Mouse (Mus musculus) midbrain, postnatal 0 days (tissue): ENCODE measurements around the gene Ovca2. TPM values are rescaled to one million over a fixed set of nuclear protein-coding genes. Genes with fewer than 3 reads are reported as not detected.
A peak's percentile ranks its signal among the peaks of the same experiment; 100 is the strongest.

Experiments used
- ATAC-seq: fragments of 200-750 bp; cut with Nextera tagmentation; 2 replicates; pipeline ENCODE4 v1.8.0; 2017; ENCODE audit warnings: moderate number of reproducible peaks, mild to moderate bottlenecking, moderate TSS enrichment, moderate library complexity; ENCODE audit not compliant: low FRiP score
- DNase-seq: peaks from one replicate; pipeline ENCODE4 v3.0.0-alpha.2; 2015; ENCODE audit warnings: low spot score
- H3K27ac ChIP-seq: fragments of 300-500 bp; sonication (generic); 2 replicates; pipeline ENCODE4 v1.5.1; 2014; ENCODE audit warnings: low read depth, mild to moderate bottlenecking, low read length, mixed read lengths
- H3K27me3 ChIP-seq: fragments of 300-500 bp; sonication (generic); 2 replicates; pipeline ENCODE4 v1.6.1; 2014; ENCODE audit warnings: low read length, control low read depth, mixed read lengths; ENCODE audit not compliant: insufficient read depth
- H3K36me3 ChIP-seq: fragments of 300-500 bp; sonication (generic); 2 replicates; pipeline ENCODE4 v1.6.1; 2014; ENCODE audit warnings: low read length, control low read depth, mixed read lengths; ENCODE audit not compliant: insufficient read depth
- H3K4me1 ChIP-seq: fragments of 300-500 bp; sonication (generic); 2 replicates; pipeline ENCODE4 v1.6.1; 2014; ENCODE audit warnings: mild to moderate bottlenecking, control low read depth, antibody characterized with exemption, low read length, mixed read lengths; ENCODE audit not compliant: insufficient read depth
- H3K4me2 ChIP-seq: fragments of 300-500 bp; sonication (generic); 2 replicates; pipeline ENCODE4 v1.6.1; 2014; ENCODE audit warnings: low read depth, mild to moderate bottlenecking, low read length, mixed read lengths; ENCODE audit not compliant: poor library complexity, severe bottlenecking
- H3K4me3 ChIP-seq: fragments of 300-500 bp; sonication (generic); 2 replicates; pipeline ENCODE4 v1.5.1; 2014; ENCODE audit warnings: low read depth, mild to moderate bottlenecking, low read length, moderate library complexity
- H3K9ac ChIP-seq: fragments of 300-500 bp; sonication (generic); replicated peaks from 2 replicates; pipeline ENCODE4 v1.6.1; 2014; ENCODE audit warnings: mild to moderate bottlenecking, low read length, moderate library complexity, mixed read lengths; ENCODE audit not compliant: poor library complexity, severe bottlenecking
- H3K9me3 ChIP-seq: fragments of 300-500 bp; sonication (generic); 2 replicates; pipeline ENCODE4 v1.6.1; 2016; ENCODE audit warnings: low read length, control low read depth
- CTCF ChIP-seq: IDR thresholded peaks from 2 replicates; pipeline ENCODE4 v1.5.1; 2016; ENCODE audit warnings: antibody characterized with exemption, mild to moderate bottlenecking
- WGBS: fragments of 180-500 bp; shearing (Covaris S2); extraction: QIAGEN DNeasy Blood & Tissue Kit; methylation state at CpG from one replicate; pipeline ENCODE4 v1.1.7; 2014; 5-methylcytosine and 5-hydroxymethylcytosine counted together
- polyA plus RNA-seq: library from polyadenylated mRNA; unstranded; fragments of >200 nt; fragmentation: Nextera tagmentation; extraction: Ambion mirVana; gene quantifications from 2 replicates; pipeline ENCODE4 v1.2.1, GENCODE M21; 2015
- total RNA-seq: library from RNA; depleted of rRNA; stranded (reverse); fragments of >200 nt; gene quantifications from 2 replicates; pipeline ENCODE4 v1.2.3, GENCODE M21; 2014

Gene Ovca2
- total and polyA plus RNA-seq, 2 experiments from 2014 or later: 10.4 to 26.0 TPM

DNA sequence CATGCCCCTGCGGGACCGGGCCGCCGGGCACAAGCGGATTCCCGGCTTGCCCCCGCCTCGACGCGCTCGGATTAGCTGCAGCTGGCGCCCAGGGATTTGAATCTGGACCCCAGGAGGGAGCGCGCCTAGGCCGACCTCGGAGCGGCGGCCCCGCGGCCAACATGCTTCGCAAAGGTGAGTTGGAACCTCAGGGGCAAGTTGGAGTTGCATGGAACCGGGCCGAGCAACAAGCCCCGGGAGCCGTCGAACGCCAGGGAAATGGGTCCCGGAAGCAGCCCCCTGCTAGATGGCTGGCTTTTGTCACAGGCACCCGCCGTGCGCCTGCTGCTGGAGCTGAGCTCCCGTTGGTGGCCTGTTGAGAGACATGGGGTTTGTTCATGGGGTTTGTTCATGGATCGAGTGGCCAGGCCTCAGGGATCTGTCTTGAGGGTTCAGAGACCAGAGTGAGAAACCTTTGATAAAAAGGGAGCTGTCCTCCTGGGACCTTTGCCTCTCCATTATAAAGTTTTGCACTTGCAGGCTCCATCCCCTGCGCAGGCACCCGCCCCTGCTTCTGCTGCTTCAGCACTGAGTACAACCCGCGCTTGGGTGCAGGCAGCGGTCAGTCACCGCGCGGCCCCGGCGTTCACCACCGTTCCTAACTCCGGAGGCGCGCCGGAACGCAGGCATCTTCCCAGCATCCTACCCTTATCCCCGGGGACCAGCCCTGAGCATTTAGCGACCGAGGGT is 15.7 kb upstream of the Ovca2 start:
- 0 out of 2 replicates have a peak, but pooled peaks cover 4% of the 10 kb centered on the region for H3K27me3 ChIP-seq
- DNase-seq (no peak), ATAC-seq (no peak)
- H3K4me2 ChIP-seq: peak overlapping the region; percentile 82
- H3K4me3 ChIP-seq: peak overlapping the region; percentile 55
- H3K4me1 ChIP-seq: peaks cover 14% of the 10 kb centered on the region; the same call in 1 of the 2 replicates
- peak overlapping the region; percentile 59; the same call in 1 of the 2 replicates for H3K27ac ChIP-seq
- H3K9ac ChIP-seq: peak overlapping the region; percentile 64
- H3K36me3 ChIP-seq: no peaks in the 10 kb centered on the region
- under 1% methylated on average over 52 of the region's 52 CpGs for WGBS
- no peak for TF ChIP-seq CTCF
- H3K9me3 ChIP-seq: no peaks in the 10 kb centered on the region

GRCm38 (mm10) chr11:75193256-75194071 is 14.8 kb upstream of the Ovca2 start, which contains the start of gene Rtn4rl1:
Gene Rtn4rl1, plus strand, starts transcription at chr11:75193783.
- peaks cover 14% of the 10 kb centered on the region; the same call in 1 of the 2 replicates for H3K4me1 ChIP-seq

DNA sequence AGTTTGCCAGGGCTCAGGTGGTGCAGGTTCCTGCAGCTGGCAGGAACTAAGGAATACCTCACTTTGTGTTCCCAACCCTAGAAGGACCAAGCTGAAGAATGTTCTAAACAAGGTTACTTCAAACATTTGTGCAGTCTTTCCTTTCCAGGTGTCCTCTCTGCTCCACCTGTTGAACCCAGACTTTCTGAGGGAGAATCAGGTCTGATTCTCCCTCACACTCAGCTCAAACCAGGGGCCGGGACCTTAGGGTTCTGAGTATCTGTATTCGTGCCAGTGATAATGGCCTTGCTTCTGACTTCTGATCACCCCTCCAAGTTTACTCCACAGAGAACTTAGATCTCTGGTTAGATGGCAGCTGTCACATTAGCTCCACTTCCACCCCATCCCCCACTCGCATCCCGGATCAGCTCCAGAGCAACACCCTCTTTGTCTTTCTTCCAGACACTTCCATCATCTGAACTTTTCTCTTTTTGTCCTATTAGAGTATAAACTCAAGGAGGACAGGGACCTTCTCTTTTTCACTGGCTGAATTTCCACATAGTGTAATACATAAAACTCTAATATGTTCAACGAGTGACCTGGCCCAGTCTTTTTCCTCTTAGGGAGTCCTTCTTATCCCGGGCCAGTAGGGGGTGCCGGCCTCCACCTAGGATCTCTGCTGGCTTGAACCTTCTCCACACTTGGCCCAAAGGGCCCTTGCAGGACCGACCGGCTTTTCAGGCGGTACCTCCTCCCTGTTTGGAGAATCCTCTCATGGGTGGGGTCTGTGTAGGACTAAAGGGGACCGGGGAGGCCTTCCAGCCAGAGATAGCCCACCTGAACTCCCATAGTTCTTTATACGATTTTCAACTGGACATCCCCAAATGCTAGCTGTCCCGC is 13.9 kb upstream of the Ovca2 start:
- peak; percentile 88 for TF ChIP-seq CTCF
- Histone ChIP-seq H3K27me3 (0 out of 2 replicates have a peak, but pooled peaks cover 4% of the 10 kb centered on the region), H3K27ac (no peak overlapping the region), H3K4me1 (peaks cover 14% of the 10 kb centered on the region; the same call in 1 of the 2 replicates), H3K4me3 (peak overlapping the region; percentile 55), H3K4me2 (peak overlapping the region; percentile 82), H3K9ac (peak overlapping the region; percentile 64; the same call in 1 of the 2 replicates), H3K36me3 (no peaks in the 10 kb centered on the region), H3K9me3 (no peaks in the 10 kb centered on the region)
- peak; percentile 79 for DNase-seq
- 23% methylated on average over 13 of the region's 13 CpGs for WGBS
- 0 out of 2 replicates have a peak, but pooled peaks have one; percentile 15 for ATAC-seq

More at GRCm38 (mm10) chr11:75193256-75194071, 14.8 kb upstream of the Ovca2 start, which contains the start of gene Rtn4rl1:
- Histone ChIP-seq H3K27ac (peak within 1 kb of the TSS; percentile 59; the same call in 1 of the 2 replicates), H3K4me2 (peak within 1 kb of the TSS; percentile 82), H3K9me3 (no peaks in the 10 kb centered on the region), H3K4me3 (peak within 1 kb of the TSS; percentile 55), H3K36me3 (no peaks in the 10 kb centered on the region), H3K27me3 (0 out of 2 replicates have a peak, but pooled peaks cover 4% of the 10 kb centered on the region), H3K9ac (peak within 1 kb of the TSS; percentile 64)
- ATAC-seq (no peak), DNase-seq (peak; percentile 44)
- under 1% methylated on average over 67 of the region's 84 CpGs for WGBS
- TF ChIP-seq CTCF: no peak

GRCm38 (mm10) chr11:75191841-75192240 is 13.2 kb upstream of the Ovca2 start:
- DNase-seq: no peak
- 63% methylated on average over 6 of the region's 6 CpGs for WGBS
- Histone ChIP-seq H3K4me3 (no peak overlapping the region), H3K4me2 (no peak overlapping the region), H3K9ac (no peak overlapping the region), H3K27me3 (0 out of 2 replicates have a peak, but pooled peaks cover 4% of the 10 kb centered on the region), H3K36me3 (no peaks in the 10 kb centered on the region), H3K4me1 (peaks cover 14% of the 10 kb centered on the region; the same call in 1 of the 2 replicates), H3K9me3 (no peaks in the 10 kb centered on the region), H3K27ac (no peak overlapping the region)
- no peak for ATAC-seq
- no peak for TF ChIP-seq CTCF

GRCm38 (mm10) chr11:75190905-75191441 is 12.3 kb upstream of the Ovca2 start, which contains the start of gene Dph1:
Gene Dph1, minus strand, starts transcription at chr11:75191241.
- ATAC-seq: no peak
- Histone ChIP-seq H3K4me1 (peaks cover 12% of the 10 kb centered on the region; the same call in 1 of the 2 replicates), H3K27me3 (0 out of 2 replicates have a peak, but pooled peaks cover 4% of the 10 kb centered on the region), H3K4me2 (peak within 1 kb of the TSS; percentile 91), H3K4me3 (peak within 1 kb of the TSS; percentile 82), H3K9me3 (no peaks in the 10 kb centered on the region), H3K9ac (peak within 1 kb of the TSS; percentile 64), H3K27ac (no peak within 1 kb of the TSS), H3K36me3 (no peaks in the 10 kb centered on the region)
- 42% methylated on average over 5 of the region's 5 CpGs for WGBS
- TF ChIP-seq CTCF: no peak
- DNase-seq: no peak
